Mouse (Mus musculus) urinary bladder, adult 2 months (tissue): ENCODE data around the gene Gm26741. TPM values are rescaled to one million over a fixed set of nuclear protein-coding genes. Genes with fewer than 3 reads are reported as not detected.
A peak's percentile ranks its signal among the peaks of the same experiment; 100 is the strongest.
"Not testable (repeated sequence)": the region's sequence is repeated elsewhere in the genome, so short reads cannot be mapped to it uniquely, and the experiment has no call there.

Experiments used
- DNase-seq: peaks from one replicate; pipeline ENCODE4 v3.0.0; 2022; ENCODE audit warnings: low spot score
- polyA plus RNA-seq: library from polyadenylated mRNA; depleted of rRNA; stranded (reverse); fragments of >200 nt; gene quantifications from 2 replicates; pipeline ENCODE4 v1.2.3, GENCODE M21; 2012; rRNA removed

Gene Gm26741
- polyA plus RNA-seq = not detected in 2 replicates

DNA sequence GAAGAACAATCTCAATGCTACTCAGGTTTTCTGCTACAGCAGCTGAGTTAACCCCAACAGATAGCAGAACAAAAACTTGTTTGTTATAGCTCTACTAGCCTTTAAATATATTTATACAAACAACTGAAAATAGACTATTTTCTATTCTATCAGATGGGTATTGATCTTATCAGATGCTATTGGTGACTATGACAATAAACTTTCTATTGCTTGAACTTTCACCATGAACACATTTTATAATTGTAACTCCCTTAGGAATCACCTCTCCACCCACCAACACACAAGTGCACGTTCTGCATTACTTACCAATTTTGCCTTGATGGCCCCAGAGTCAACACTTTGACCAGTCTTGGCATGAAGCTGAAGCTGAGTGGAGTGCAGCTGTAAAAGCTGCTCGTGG lies at the start of gene Gm26741:
Gene Gm26741 (plus strand): TSS at position 301 of the 400 bp plus-strand sequence.
- DNase-seq = no peak

DNA sequence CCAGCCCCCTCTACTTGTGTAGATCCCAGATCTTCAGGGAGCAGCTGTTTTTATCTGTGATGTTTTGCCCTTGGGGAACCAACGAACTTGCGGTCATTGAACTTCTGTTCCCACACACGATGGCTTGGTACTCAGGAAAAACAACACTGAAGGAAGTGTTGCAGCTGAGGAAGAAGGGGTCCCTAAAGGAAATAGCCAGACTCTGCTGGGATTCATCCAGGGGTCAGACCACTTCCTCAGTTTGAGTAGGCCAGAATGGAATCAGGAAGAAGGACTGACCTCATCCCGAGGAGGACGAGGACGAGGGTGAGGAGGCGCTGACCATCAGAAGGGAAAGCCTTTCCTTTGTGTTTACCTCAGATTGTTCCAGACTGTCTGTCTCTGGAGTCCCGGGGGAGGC lies 49.4 kb upstream of the Gm26741 start:
- no peak for DNase-seq

DNA sequence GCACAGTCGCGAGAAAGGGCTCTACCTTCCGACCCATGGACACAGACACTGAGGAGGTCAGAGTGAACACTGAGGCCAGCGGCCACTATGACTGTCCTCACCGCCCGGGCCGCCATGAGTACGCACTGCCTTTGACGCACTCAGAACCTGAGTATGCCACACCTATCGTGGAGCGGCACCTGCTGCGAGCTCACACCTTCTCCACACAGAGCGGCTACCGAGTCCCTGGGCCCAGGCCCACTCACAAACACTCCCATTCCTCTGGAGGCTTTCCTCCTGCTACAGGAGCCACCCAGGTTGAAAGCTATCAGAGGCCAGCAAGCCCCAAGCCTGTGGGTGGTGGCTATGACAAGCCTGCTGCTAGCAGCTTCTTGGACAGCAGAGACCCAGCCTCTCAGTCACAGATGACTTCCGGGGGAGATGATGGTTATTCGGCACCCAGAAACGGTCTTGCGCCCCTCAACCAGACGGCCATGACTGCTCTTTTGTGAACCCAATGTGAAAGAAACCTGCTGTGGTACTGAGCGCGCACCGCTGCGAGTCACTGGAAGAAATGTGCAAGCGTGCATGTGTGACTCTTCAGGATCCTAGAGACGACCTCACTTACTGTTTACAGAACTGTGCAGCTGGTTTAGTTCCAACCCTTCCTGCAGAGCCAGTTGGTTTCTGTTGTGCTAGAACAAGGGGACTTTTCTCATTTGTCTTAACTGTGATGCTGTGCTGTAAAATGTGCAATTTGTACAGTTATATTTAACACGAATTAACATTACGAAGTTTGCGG lies 38.9 kb upstream of the Gm26741 start:
- no peak for DNase-seq

DNA sequence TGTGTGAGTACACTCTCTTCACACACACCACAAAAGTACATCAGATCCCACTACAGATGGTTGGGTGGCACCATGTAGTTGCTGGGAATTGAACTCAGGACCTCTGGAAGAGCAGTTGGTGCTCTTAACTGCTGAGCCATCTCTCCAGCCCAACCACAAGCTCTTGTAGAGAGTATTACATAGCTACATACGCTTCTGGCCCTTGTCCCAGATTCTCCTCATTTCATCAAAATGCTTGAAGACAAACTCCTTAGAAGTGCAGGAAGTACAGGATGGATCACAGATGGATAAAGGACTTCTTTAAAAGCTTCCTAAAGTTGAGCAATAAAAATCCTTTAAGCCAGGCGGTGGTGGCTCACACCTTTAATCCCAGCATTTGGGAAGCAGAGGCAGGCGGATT lies 36.6 kb upstream of the Gm26741 start:
- no peak for DNase-seq

DNA sequence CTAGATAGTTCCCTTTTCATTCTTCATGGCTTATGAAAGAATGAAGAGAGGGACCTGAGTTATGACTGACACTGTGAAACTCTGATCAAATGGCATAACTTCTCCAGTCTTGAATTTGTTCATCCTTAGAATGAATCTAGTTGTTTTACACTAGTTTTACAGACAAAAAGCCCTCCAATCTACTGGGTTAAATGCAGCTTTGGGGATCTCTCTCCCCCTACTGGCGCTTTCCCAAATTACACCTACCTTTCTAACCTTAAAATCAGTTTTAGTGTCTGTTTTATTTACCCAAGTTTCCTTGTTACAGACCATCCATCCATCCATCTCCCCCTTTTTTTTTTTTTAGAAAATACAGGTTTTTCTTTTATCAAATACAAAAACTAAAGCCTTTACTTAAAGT lies 27.6 kb upstream of the Gm26741 start:
- DNase-seq = no peak

DNA sequence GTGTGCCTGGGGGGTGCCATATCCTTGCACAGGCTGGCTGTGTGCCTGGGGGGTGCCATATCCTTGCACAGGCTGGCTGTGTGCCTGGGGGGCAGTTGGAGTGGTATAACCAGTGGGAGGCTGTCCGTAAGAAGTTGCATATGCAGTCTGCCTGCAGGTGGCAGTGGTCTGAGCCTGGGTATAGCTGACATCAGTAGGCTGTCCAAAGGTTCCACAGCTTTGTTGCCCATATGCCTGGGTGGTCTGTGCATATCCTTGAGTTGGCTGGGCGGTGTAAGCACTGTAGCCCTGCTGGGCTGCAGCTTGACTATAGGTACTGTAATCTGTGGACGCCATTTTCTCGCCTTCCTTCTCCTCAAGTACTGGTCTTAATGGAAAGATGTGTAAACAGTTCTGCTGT lies 15.2 kb upstream of the Gm26741 start:
- DNase-seq = not testable (repeated sequence)

DNA sequence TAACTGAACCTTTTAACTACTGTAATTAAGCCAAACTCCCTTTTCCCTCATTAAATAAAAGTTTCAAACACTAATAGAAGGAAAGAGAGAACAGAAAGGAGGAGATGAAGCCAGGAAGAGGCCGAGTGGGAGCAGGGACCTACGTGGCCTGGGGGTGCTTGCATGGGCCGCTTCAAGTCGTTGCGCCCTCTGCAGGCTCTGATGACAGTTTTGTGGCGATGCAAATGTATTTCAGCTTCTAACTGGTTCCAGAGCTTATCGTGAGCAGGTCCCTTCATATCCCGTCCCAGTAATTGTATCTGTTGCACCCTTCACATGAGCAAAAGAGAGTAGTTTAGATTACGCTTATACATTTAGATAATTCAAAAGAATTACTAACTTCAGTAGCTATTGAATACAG lies 5.4 kb upstream of the Gm26741 start:
- no peak for DNase-seq

DNA sequence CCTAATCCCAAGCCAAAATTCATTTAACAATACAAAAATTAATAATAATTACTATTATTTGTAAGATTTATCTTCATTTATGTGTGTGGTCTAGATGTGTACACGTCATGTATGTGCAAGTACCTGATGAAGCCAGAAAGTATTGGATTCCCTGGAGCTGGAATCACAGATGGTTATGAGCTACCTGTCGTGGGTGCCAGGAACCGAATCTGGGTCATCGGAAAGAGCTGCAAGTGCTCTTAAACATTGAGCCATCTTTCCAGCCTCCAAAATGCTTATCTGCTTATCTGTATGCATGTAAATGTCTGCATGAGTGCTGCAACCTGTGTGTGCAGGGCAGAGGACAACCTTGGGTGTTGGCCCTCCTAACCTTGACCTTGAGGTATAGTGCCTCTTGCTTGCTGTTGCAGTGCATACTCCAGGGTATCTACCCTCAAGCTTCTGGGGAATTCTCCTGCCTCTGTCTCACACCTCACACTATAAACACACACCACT lies 1.7 kb downstream of the Gm26741 start:
- DNase-seq = no peak

DNA sequence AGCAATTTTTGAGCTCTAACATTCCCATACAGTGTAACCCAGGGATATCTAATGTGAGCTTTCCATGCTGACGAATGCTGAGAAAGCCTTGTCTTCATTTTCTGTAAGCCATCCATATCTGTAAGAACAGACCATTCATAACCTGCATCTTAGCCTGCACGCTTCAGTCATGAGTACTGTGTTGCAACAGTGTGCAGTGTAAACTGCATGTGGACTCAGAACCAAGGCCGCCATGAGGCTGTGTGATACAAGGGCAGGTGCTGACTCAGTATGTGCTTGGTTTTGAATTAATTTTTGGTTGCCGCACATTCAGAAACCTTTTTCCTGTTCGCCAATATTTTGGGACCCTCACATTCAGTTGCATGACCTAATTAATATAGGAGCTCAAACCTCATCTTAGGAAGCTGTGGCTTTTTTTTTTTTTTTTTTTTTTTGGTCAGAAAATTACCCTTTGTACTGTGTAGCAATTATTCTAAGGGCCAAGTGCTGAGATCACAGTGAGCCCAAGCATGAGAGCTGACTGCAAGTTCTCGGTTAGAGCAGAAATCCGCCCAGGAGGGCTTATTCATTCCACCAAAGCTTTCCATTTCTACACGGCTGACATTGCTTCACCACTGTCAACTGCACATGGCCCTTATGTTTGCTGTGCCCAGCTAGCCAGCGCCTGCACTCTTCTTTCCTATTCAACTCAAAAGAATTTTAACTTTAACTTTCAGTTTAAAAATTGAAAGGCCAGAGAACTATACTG lies 2.5 kb downstream of the Gm26741 start:
- no peak for DNase-seq

DNA sequence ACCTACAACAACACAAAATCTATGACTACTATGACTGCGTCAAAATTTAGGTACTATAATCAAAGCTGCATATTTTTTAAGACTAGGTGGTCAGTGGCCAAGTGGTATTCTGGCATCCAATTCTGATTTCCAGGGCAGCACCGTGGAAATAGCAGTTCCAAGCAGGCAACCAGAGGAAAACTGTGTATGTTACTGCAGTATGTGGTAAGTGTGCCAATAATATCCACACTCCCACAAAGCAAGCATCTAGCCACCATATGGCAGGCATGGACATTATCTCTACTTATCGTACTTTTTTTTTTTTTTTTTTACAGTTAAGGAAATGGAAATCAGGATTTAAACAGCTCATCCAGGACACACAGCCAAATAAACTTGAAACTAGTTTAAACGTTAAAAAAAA lies 9.8 kb downstream of the Gm26741 start:
- DNase-seq = no peak

DNA sequence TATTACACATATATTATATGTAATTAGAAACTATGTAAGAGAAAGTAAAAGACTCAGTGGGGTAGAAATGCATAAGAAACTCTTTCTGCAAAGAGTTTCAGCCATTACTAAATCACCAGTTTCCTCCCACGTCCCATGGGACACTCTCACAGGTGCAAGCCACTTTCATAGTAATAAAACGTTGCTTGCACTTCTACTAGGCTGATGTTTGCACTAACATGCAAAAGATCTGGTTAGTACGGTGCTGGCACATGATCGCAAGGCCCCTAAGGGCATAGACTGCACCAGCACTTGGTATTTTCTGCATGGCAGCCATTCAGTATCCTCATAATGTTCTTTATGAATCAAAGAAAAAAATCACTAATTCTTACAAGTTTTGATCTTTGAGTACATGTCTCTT lies 15.3 kb downstream of the Gm26741 start:
- no peak for DNase-seq

DNA sequence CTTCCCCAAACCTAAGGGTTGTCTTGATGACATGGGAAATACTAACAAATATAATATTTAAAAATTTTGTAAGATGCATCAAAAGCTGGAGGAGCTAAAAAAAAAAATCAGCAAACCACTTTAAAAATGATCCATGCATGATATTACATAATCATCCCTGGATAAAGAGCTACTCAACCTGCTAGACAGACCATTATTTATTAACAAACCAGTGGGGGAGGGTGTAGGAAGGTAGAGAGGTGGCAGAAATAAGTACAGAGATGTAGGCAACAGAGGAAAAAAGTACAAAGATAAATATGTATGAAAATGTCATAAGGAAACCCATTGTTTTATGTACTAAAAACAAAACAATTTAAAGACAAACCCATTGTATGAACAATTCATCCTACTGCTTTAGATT lies 16.1 kb downstream of the Gm26741 start:
- no peak for DNase-seq

DNA sequence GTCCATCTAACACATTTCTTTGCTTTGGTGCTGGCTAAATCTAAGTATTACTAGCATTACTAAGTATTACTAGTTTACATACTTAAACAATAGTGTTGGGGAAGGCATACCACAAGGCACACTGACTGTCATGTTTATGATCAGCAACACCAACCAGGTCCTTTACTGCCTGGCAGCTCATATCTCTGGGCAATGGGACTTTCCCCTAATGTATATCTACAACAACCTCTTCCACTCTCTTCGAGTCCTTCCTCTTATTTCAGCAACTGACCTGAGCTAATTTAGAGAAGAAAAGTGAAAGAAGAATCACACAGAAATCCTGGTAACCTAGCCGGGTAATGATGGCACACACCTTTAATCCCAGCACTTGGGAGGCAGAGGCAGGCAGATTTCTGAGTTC lies 17.9 kb downstream of the Gm26741 start:
- no peak for DNase-seq

DNA sequence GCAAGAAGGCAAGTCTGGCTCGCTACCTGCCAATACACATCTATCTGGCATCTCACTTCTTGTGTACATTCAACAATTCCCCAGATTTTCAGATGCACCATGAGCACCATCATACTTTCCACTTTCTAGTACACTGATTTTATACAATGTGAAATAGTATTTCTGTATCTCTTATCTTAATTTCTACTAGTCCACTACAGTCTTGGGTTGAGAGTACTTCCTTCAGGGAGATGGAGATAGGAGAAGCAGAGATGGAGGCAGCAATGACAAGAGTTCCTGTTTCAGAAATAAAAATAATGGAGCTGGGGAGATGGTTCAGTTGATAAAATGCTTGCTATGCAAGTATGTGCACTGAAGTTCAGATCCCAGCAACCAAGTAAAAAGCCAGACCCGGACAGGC lies 19.2 kb downstream of the Gm26741 start:
- DNase-seq = no peak

DNA sequence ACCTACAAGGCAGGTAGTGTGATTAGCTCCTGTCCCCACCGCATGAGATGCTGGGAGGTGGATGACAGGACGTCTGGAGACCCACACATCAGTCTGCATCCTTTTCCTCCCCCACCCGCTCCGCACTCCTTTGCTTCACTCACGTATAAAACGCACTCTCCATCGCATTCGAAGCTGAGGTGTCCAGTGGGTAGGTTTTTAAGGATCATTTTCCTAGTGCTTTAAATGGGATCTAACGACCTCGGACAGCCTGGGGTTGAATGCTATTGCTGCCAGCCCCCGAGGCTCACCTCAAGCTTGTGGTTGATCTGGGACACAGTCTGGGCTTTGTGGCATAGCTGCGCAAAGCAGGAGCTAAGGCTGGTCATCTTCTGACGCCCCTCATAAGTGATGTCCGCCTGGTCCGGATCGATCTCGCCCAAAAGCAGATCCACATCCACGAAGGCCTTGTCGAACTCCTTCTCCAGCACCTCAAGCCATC lies 22.8 kb downstream of the Gm26741 start:
- DNase-seq = peak; percentile 27

DNA sequence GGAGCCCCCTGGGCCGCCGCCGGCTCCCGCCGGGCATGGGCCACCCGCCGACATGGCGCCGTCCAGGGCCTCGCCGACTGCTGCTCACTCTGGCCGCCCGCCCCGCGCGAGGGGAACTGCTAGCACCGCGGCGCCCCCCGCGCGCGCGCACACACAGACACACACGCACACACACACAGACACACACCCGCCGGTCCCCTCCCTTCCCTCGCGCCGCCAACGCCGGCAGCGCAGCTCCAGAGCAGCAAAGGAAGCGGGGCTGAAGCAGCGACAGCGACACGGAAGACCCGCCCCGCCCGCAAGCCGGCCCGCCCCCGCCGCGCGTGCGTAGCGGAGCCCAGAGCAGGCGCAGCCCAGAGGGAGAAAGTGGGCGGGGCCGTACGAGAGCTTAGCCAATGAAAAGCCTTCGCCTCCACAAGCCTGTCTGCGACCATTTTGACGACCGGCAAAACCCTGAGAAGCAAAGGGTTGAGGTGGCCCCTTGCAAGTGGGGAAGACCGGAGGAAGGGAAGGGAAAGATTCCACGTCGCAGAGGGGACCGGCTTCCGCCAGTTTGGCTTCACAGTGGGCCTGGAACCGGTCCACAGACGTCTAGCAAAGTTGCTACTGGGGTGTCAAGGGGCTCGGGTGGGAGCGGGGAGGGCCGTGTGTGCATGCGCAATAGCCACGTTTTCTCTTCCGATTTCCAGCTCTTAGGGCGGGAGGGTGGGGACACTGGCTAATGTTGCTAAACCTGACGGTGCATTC lies 23.5 kb downstream of the Gm26741 start, which contains the start of gene Gopc:
Gene Gopc (minus strand): TSS at position 280 of the 747 bp plus-strand sequence.
- peak; percentile 89 for DNase-seq

DNA sequence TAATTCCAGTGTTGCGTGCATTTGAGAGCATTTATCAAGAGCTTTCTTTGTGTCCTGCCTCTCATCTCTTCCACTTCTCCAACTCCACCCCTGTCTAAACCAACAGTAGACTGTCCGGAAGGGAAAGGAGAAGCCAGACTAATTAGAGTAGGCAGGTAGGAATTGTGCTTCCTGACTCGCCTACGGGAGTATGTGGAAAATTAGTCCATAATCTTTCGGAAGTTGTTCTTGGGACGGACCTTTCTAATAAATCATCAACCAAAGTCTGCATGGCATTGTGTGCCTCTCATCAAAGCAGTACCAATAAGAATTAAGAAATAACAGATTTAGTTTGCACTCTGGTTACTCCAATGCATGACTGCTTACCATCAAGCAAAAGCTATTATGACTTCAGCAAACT lies 24.5 kb downstream of the Gm26741 start:
- no peak for DNase-seq

DNA sequence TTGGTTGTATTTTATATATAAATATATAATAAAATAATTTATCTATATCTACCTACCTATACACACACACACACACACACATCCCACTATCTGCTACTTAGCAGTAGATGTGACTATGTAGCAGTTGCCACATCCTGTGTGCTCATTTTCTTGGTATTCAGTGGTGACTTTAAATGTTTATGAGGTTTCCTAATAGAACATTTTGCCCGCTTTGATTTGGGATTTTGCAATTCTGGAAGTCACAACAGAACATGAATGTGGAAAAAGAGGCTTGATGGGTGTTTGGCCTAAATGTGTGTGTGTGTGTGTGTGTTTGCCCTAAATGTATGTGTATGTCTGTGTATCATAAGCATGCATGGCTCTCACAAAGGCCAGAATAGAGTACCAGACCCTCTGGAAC lies 25.0 kb downstream of the Gm26741 start:
- no peak for DNase-seq

DNA sequence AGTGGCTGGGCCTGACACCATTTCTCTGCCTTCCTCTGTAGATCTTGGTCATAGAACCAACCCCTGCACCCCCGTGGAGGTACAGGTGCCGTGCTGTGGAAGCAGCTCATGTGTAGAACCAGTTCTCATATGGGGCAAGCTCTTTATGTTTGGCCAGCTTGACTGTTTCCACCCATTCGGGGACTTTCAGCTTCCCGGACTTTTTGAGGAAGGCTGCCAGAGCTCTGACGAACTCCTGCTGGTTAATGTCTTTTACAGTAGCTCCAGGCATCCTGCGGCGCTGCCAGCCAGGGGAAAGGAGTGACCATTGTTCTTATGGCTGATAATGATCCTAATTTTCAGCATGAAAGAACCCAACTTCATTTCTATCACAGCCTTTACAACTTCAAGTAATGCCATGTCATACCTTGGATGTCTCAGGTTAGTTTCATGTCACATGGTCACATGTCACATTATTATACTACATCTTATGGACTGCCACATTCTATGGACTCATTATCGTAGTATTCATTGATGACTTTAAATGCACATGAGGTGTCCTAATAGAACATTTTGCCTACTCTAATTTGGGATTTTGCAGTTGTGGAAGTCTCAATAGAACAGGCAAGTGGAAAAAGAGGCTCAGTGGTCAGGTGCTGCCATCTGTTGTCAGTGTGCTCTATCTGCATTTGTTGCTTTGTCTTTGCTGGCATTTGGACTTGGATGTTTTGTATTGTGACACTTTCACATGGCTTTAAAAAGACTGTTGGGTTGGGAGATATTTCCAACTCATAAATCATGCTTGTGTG lies 26.4 kb downstream of the Gm26741 start:
- no peak for DNase-seq

DNA sequence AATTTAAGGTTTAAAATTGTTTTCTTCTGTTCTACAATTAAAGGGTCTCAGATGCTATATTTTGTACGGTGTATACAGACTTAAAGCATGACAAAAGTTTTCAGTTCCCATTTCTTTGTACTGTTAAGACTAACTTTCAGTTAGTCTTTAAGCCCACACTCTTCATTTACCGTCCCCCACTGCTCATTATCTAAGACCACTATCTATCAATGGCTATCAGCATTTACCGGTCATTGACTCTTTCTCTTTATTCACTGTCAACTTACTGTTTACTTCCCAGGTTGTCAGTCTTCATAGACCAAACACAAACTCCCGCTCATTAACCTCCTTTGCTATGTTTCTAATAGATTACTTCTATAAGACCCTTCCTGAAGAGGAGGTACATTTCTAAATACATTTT lies 28.6 kb downstream of the Gm26741 start:
- DNase-seq = no peak

DNA sequence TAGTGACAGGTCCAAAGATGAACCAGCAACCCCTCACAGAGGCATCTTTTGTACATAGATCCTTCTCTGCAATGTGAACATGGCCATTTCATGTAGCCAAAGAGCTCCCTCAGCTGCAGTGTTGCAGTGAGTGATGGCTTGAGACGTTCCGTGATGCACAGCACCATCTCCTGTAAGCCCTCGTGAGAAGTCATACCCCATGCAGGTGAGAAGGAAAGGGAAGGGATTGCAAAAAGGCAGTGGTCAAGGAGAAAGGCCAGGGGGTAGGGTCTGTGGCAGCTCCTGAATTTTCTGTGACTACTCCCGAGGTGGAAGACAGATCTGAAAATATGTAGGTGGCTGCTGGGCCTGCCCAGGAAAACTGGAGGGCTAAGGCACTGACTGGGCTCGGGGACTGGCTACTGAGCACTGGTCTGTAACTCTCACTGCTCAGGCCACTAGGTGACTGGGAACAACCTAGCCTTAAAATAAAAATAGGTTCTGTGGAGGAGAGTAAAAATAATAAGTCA lies 30.4 kb downstream of the Gm26741 start, which contains the start of gene Nepn:
Gene Nepn (plus strand): TSS at position 51 of the 509 bp plus-strand sequence.
- no peak for DNase-seq
